Mouse (Mus musculus): ENCODE data around the gene Serpinf2. TPM values are rescaled to one million over a fixed set of nuclear protein-coding genes. Genes with fewer than 3 reads are reported as not detected.
A peak's percentile ranks its signal among the peaks of the same experiment; 100 is the strongest.
"Not testable (repeated sequence)": the region's sequence is repeated elsewhere in the genome, so short reads cannot be mapped to it uniquely, and the experiment has no call there.

The Serpinf2 gene
- polyA plus RNA-seq, 1 experiment = 0.82 TPM

GRCm38 (mm10) chr11:75406104-75406503 lies 33.3 kb downstream of the Serpinf2 start:
- Histone ChIP-seq H3K4me3 (replicated peaks; ENCODE audit: extremely low read depth, low read depth, low read length) (no peak overlapping the region), H3K4me1 (ENCODE audit: control insufficient read depth, insufficient read depth, low read length) (peaks cover 5% of the 10 kb centered on the region; the same call in 1 of the 2 replicates)
- DNase-seq = no peak
- TF ChIP-seq CTCF (IDR thresholded peaks at IDR 0.05; ENCODE audit: insufficient read depth, low read length) = no peak
- TF ChIP-seq POLR2A (IDR thresholded peaks at IDR 0.05; ENCODE audit: borderline replicate concordance, extremely low read depth, low read depth, low read length) = no peak
- 70% methylated on average over 4 of the region's 4 CpGs for WGBS

GRCm38 (mm10) chr11:75404801-75405200 lies 34.6 kb downstream of the Serpinf2 start:
- H3K4me3 ChIP-seq (replicated peaks; ENCODE audit: extremely low read depth, low read depth, low read length) = no peak overlapping the region
- 86% methylated on average over 6 of the region's 6 CpGs for WGBS
- 0 out of 2 replicates have a peak, but pooled peaks cover 5% of the 10 kb centered on the region for H3K4me1 ChIP-seq (ENCODE audit: control insufficient read depth, insufficient read depth, low read length)
- TF ChIP-seq POLR2A (IDR thresholded peaks at IDR 0.05; ENCODE audit: borderline replicate concordance, extremely low read depth, low read depth, low read length) = no peak
- no peak for TF ChIP-seq CTCF (IDR thresholded peaks at IDR 0.05; ENCODE audit: insufficient read depth, low read length)
- no peak for DNase-seq

- WGBS = 55% methylated on average over 6 of the region's 6 CpGs
- TF ChIP-seq POLR2A (IDR thresholded peaks at IDR 0.05; ENCODE audit: borderline replicate concordance, extremely low read depth, low read depth, low read length) (no peak), CTCF (IDR thresholded peaks at IDR 0.05; ENCODE audit: insufficient read depth, low read length) (no peak)
- H3K4me1 ChIP-seq (ENCODE audit: control insufficient read depth, insufficient read depth, low read length) = 0 out of 2 replicates have a peak, but pooled peaks cover 5% of the 10 kb centered on the region
- H3K4me3 ChIP-seq (replicated peaks; ENCODE audit: extremely low read depth, low read depth, low read length) = no peak overlapping the region
- peak; percentile 27 for DNase-seq
Observed at GRCm38 (mm10) chr11:75403301-75404052, 35.9 kb downstream of the Serpinf2 start.

- Histone ChIP-seq H3K4me3 (replicated peaks; ENCODE audit: extremely low read depth, low read depth, low read length) (no peak overlapping the region), H3K4me1 (ENCODE audit: control insufficient read depth, insufficient read depth, low read length) (0 out of 2 replicates have a peak, but pooled peaks cover 5% of the 10 kb centered on the region)
- TF ChIP-seq CTCF (IDR thresholded peaks at IDR 0.05; ENCODE audit: insufficient read depth, low read length) (peak; percentile 55), POLR2A (IDR thresholded peaks at IDR 0.05; ENCODE audit: borderline replicate concordance, extremely low read depth, low read depth, low read length) (no peak)
- DNase-seq = peak; percentile 26
- WGBS = 42% methylated on average over 5 of the region's 5 CpGs
Observed at GRCm38 (mm10) chr11:75402271-75402690, 37.1 kb downstream of the Serpinf2 start.

GRCm38 (mm10) chr11:75400099-75400498 lies 39.3 kb downstream of the Serpinf2 start:
- TF ChIP-seq POLR2A (IDR thresholded peaks at IDR 0.05; ENCODE audit: borderline replicate concordance, extremely low read depth, low read depth, low read length) (no peak), CTCF (IDR thresholded peaks at IDR 0.05; ENCODE audit: insufficient read depth, low read length) (no peak)
- 79% methylated on average over 9 of the region's 9 CpGs for WGBS
- H3K4me1 ChIP-seq (ENCODE audit: control insufficient read depth, insufficient read depth, low read length) = 0 out of 2 replicates have a peak, but pooled peaks cover 5% of the 10 kb centered on the region
- H3K4me3 ChIP-seq (replicated peaks; ENCODE audit: extremely low read depth, low read depth, low read length) = no peak overlapping the region
- no peak for DNase-seq

GRCm38 (mm10) chr11:75399411-75399841 lies 40.0 kb downstream of the Serpinf2 start:
- H3K4me3 ChIP-seq (replicated peaks; ENCODE audit: extremely low read depth, low read depth, low read length) = no peak overlapping the region

GRCm38 (mm10) chr11:75397452-75397851 lies 41.9 kb downstream of the Serpinf2 start:
- WGBS = 73% methylated on average over 7 of the region's 7 CpGs
- no peak for TF ChIP-seq CTCF (IDR thresholded peaks at IDR 0.05; ENCODE audit: insufficient read depth, low read length)
- no peak for TF ChIP-seq POLR2A (IDR thresholded peaks at IDR 0.05; ENCODE audit: borderline replicate concordance, extremely low read depth, low read depth, low read length)
- Histone ChIP-seq H3K4me1 (ENCODE audit: control insufficient read depth, insufficient read depth, low read length) (no peaks in the 10 kb centered on the region), H3K4me3 (replicated peaks; ENCODE audit: extremely low read depth, low read depth, low read length) (no peak overlapping the region)
- no peak for DNase-seq

More at GRCm38 (mm10) chr11:75399411-75399841, 40.0 kb downstream of the Serpinf2 start:
- no peak for DNase-seq
- H3K4me1 ChIP-seq (ENCODE audit: control insufficient read depth, insufficient read depth, low read length) = 0 out of 2 replicates have a peak, but pooled peaks cover 5% of the 10 kb centered on the region
- TF ChIP-seq POLR2A (IDR thresholded peaks at IDR 0.05; ENCODE audit: borderline replicate concordance, extremely low read depth, low read depth, low read length) = no peak
- no peak for TF ChIP-seq CTCF (IDR thresholded peaks at IDR 0.05; ENCODE audit: insufficient read depth, low read length)
- 82% methylated on average over 11 of the region's 11 CpGs for WGBS

GRCm38 (mm10) chr11:75395611-75396010 lies 43.8 kb downstream of the Serpinf2 start:
- H3K4me1 ChIP-seq (ENCODE audit: control insufficient read depth, insufficient read depth, low read length) = no peaks in the 10 kb centered on the region

GRCm38 (mm10) chr11:75383529-75383928 lies 55.9 kb downstream of the Serpinf2 start:
- not testable (repeated sequence) for H3K4me3 ChIP-seq (replicated peaks; ENCODE audit: extremely low read depth, low read depth, low read length); H3K4me1 ChIP-seq (ENCODE audit: control insufficient read depth, insufficient read depth, low read length); DNase-seq
- WGBS = 41% methylated on average over 3 of the region's 3 CpGs

More at GRCm38 (mm10) chr11:75395611-75396010, 43.8 kb downstream of the Serpinf2 start:
- no peak overlapping the region for H3K4me3 ChIP-seq (replicated peaks; ENCODE audit: extremely low read depth, low read depth, low read length)
- WGBS = 62% methylated on average over 1 of the region's 1 CpGs
- no peak for TF ChIP-seq CTCF (IDR thresholded peaks at IDR 0.05; ENCODE audit: insufficient read depth, low read length)
- no peak for TF ChIP-seq POLR2A (IDR thresholded peaks at IDR 0.05; ENCODE audit: borderline replicate concordance, extremely low read depth, low read depth, low read length)
- no peak for DNase-seq

Other genes starting within 250 kb of the Serpinf2 start
- gene Dph1, start 248.3 kb downstream of the Serpinf2 start, polyA plus RNA-seq (2012; rRNA removed) = 21.0 and 25.7 TPM in 2 replicates
- 11.6 and 12.5 TPM in 2 replicates for gene Rtn4rl1, start 245.8 kb downstream of the Serpinf2 start, polyA plus RNA-seq (2012; rRNA removed)
- 15.9 and 17.1 TPM in 2 replicates for gene Rpa1, start 91.3 kb downstream of the Serpinf2 start, polyA plus RNA-seq (2012; rRNA removed)
- 3.6 and 5.2 TPM in 2 replicates for gene Smyd4, start 91.2 kb downstream of the Serpinf2 start, polyA plus RNA-seq (2012; rRNA removed)
- 96.0 and 110 TPM in 2 replicates for gene Serpinf1, start 16.9 kb downstream of the Serpinf2 start, polyA plus RNA-seq (2012; rRNA removed)
- 27.9 and 29.9 TPM in 2 replicates for gene Wdr81, start 15.1 kb upstream of the Serpinf2 start, polyA plus RNA-seq (2012; rRNA removed)
- gene Tlcd2, start 22.1 kb upstream of the Serpinf2 start, polyA plus RNA-seq (2012; rRNA removed) = 15.3 and 29.6 TPM in 2 replicates
- 67.9 and 90.2 TPM in 2 replicates for gene Prpf8, start 47.2 kb upstream of the Serpinf2 start, polyA plus RNA-seq (2012; rRNA removed)
- 14.5 and 15.3 TPM in 2 replicates for gene Rilp, start 70.5 kb upstream of the Serpinf2 start, polyA plus RNA-seq (2012; rRNA removed)
- gene Scarf1, start 73.9 kb upstream of the Serpinf2 start, polyA plus RNA-seq (2012; rRNA removed) = 50.1 and 58.6 TPM in 2 replicates
- 68.2 and 78.7 TPM in 2 replicates for gene Slc43a2, start 92.1 kb upstream of the Serpinf2 start, polyA plus RNA-seq (2012; rRNA removed)
- gene Pitpna, start 148.5 kb upstream of the Serpinf2 start, polyA plus RNA-seq (2012; rRNA removed) = 56.1 and 70.4 TPM in 2 replicates
- 96.6 and 130 TPM in 2 replicates for gene Inpp5k, start 191.4 kb upstream of the Serpinf2 start, polyA plus RNA-seq (2012; rRNA removed)
- gene Myo1c, start 210.9 kb upstream of the Serpinf2 start, polyA plus RNA-seq (2012; rRNA removed) = 216 and 256 TPM in 2 replicates
- gene Crk, start 239.7 kb upstream of the Serpinf2 start, polyA plus RNA-seq (2012; rRNA removed) = 49.5 and 140 TPM in 2 replicates